Mouse (Mus musculus) testis, adult 2 months (tissue): ENCODE measurements at regions not wholly inside any gene's neighbourhood (a gene's known extent, or its start where the extent isn't known, plus 50 kb on each side); places are given as distances from the start of the nearest gene placed in this dataset.

Experiments
- H3K27ac ChIP-seq: fragments of 200-500 bp; 2 replicates; pipeline ENCODE4 v1.5.1; 2012; ENCODE audit warnings: low read depth, low read length; ENCODE audit not compliant: control insufficient read depth, insufficient read depth
- H3K27me3 ChIP-seq: fragments of 200-500 bp; 2 replicates; pipeline ENCODE4 v1.6.1; 2012; ENCODE audit warnings: mild to moderate bottlenecking, low read length, moderate library complexity; ENCODE audit not compliant: control insufficient read depth, insufficient read depth
- H3K36me3 ChIP-seq: fragments of 200-500 bp; 2 replicates; pipeline ENCODE4 v1.6.1; 2012; ENCODE audit warnings: mild to moderate bottlenecking, low read length; ENCODE audit not compliant: control insufficient read depth, insufficient read depth
- H3K4me1 ChIP-seq: fragments of 200-500 bp; 2 replicates; pipeline ENCODE4 v1.6.1; 2012; ENCODE audit warnings: low read length; ENCODE audit not compliant: control insufficient read depth, insufficient read depth
- H3K4me3 ChIP-seq: fragments of 200-500 bp; 2 replicates; pipeline ENCODE4 v1.5.1; 2012; ENCODE audit warnings: low read depth, mild to moderate bottlenecking, low read length, moderate library complexity, mixed read lengths; ENCODE audit not compliant: control insufficient read depth
- CTCF ChIP-seq: fragments of 200-500 bp; IDR thresholded peaks from 2 replicates; pipeline ENCODE4 v1.5.1; 2012; ENCODE audit warnings: low read depth, mild to moderate bottlenecking, inconsistent platforms, low read length, moderate library complexity; ENCODE audit not compliant: control insufficient read depth, insufficient read depth, insufficient replicate concordance
- POLR2A ChIP-seq: fragments of 200-500 bp; IDR thresholded peaks from 2 replicates; pipeline ENCODE4 v1.6.1; 2012; ENCODE audit warnings: low read depth, mild to moderate bottlenecking, inconsistent platforms, low read length, moderate library complexity; ENCODE audit not compliant: control insufficient read depth

DNA sequence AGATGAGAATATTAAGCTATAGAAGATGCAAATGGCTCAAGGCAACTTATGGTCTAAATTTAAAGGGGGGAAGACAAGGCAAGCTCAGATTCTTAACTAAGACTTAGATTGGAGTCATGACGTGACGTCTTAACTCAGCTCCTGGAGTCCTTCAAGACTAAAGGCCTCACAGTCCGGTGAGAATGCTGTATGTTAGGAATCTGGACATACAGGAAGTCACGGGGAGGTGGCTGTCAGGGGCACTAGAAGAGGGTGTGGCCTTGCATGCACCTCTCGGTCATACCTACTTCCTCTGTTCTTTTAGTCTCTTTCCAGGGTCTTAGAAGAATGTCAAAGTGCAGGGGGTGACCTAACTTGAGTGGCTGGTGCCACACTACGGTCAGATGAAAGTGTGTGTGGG is 91.5 kb upstream of the Parp11 start:
- Histone ChIP-seq H3K27me3 (no peaks in the 10 kb centered on the region), H3K27ac (no peak overlapping the region), H3K36me3 (no peaks in the 10 kb centered on the region), H3K4me3 (no peak overlapping the region), H3K4me1 (peaks cover 2% of the 10 kb centered on the region; the same call in 1 of the 2 replicates)
- TF ChIP-seq POLR2A (no peak), CTCF (no peak)

GRCm38 (mm10) chr6:127356442-127356841 is 90.2 kb upstream of the Parp11 start:
- Histone ChIP-seq H3K27me3 (no peaks in the 10 kb centered on the region), H3K4me1 (peaks cover 2% of the 10 kb centered on the region; the same call in 1 of the 2 replicates), H3K4me3 (no peak overlapping the region), H3K36me3 (no peaks in the 10 kb centered on the region), H3K27ac (no peak overlapping the region)
- no peak for TF ChIP-seq CTCF
- TF ChIP-seq POLR2A: no peak

- Histone ChIP-seq H3K36me3 (no peaks in the 10 kb centered on the region), H3K27me3 (no peaks in the 10 kb centered on the region), H3K4me1 (no peaks in the 10 kb centered on the region), H3K4me3 (no peak overlapping the region), H3K27ac (no peak overlapping the region)
- TF ChIP-seq CTCF (no peak), POLR2A (no peak)
These were observed 87.8 kb upstream of the Parp11 start for GRCm38 (mm10) chr6:127358805-127359204.

GRCm38 (mm10) chr6:127359391-127359874 is 87.2 kb upstream of the Parp11 start:
- no peak overlapping the region for H3K27ac ChIP-seq
- H3K4me3 ChIP-seq: no peak overlapping the region
- TF ChIP-seq POLR2A (no peak), CTCF (peak; percentile 54; the same call in 1 of the 2 replicates)
- no peaks in the 10 kb centered on the region for H3K4me1 ChIP-seq
- no peaks in the 10 kb centered on the region for H3K36me3 ChIP-seq
- H3K27me3 ChIP-seq: no peaks in the 10 kb centered on the region

- Histone ChIP-seq H3K36me3 (no peaks in the 10 kb centered on the region), H3K4me3 (no peak overlapping the region), H3K27me3 (no peaks in the 10 kb centered on the region), H3K27ac (no peak overlapping the region), H3K4me1 (no peaks in the 10 kb centered on the region)
- TF ChIP-seq POLR2A (no peak), CTCF (no peak)
These were observed 84.5 kb upstream of the Parp11 start for GRCm38 (mm10) chr6:127362166-127362565.

DNA sequence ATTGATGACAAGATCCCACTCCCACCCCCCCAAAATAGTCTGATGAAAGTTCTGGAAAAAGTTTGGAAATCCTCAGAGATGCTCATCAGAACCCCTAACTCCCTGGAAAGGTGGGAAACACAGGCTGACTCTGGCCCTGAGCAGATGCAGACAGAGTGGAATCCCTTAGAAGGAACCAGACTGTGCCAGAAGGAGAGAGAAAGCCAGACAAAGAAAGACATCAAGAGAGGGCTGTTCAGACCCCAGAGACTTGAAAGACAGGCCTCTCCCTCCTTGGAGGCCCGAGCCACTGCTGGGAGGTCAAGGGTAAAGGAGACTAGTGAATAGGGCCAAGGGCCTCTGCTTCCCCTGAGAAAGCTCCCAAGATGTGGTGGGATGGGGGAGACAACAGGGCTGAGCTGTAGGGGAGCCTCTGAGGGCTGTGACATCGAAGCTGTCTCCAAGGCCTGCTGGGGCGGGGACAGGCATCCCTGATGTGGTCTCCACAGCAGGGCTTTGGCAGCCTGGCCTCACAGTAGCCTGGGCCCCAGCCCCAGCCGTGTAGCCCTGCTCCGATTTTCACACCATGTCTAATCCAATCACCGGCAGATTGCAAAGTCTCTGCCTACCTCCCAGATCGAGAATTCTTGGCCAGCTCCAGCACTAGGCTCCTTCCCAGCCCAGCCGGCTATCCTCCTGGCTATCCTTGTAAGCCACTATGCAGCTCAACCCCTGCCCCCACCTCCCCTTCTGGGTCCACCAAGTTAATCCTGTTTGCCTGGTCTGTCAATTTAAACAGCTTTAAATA is 83.5 kb upstream of the Parp11 start:
- Histone ChIP-seq H3K36me3 (no peaks in the 10 kb centered on the region), H3K27me3 (no peaks in the 10 kb centered on the region), H3K4me1 (no peaks in the 10 kb centered on the region), H3K27ac (no peak overlapping the region), H3K4me3 (no peak overlapping the region)
- no peak for TF ChIP-seq CTCF
- no peak for TF ChIP-seq POLR2A

- H3K36me3 ChIP-seq: no peaks in the 10 kb centered on the region
- no peaks in the 10 kb centered on the region for H3K4me1 ChIP-seq
- no peak for TF ChIP-seq CTCF
- TF ChIP-seq POLR2A: no peak
- no peak overlapping the region for H3K27ac ChIP-seq
- H3K27me3 ChIP-seq: no peaks in the 10 kb centered on the region
- no peak overlapping the region for H3K4me3 ChIP-seq
These were observed 82.6 kb upstream of the Parp11 start for GRCm38 (mm10) chr6:127363871-127364590.
